Mouse (Mus musculus) kidney, postnatal 0 days (tissue): ENCODE measurements around the gene Wasf3. TPM values are rescaled to one million over a fixed set of nuclear protein-coding genes. Genes with fewer than 3 reads are reported as not detected.

Experiments used
- ATAC-seq: fragments of 200-750 bp; cut with Nextera tagmentation; replicated peaks from 2 replicates; pipeline ENCODE4 v1.8.0; 2017; ENCODE audit warnings: low read depth, moderate number of reproducible peaks, moderate TSS enrichment, moderate library complexity; ENCODE audit not compliant: low FRiP score
- DNase-seq: peaks from one replicate; pipeline ENCODE4 v3.0.0-alpha.2; 2016; ENCODE audit warnings: low spot score
- H3K27ac ChIP-seq: fragments of 300-500 bp; sonication (generic); 2 replicates; pipeline ENCODE4 v1.5.1; 2014; ENCODE audit warnings: mild to moderate bottlenecking
- H3K27me3 ChIP-seq: fragments of 300-500 bp; sonication (generic); 2 replicates; pipeline ENCODE4 v1.6.1; 2014; ENCODE audit warnings: low read length, mixed read lengths; ENCODE audit not compliant: insufficient read depth
- H3K36me3 ChIP-seq: fragments of 300-500 bp; sonication (generic); 2 replicates; pipeline ENCODE4 v1.6.1; 2014; ENCODE audit warnings: low read length, mixed read lengths; ENCODE audit not compliant: insufficient read depth
- H3K4me1 ChIP-seq: fragments of 300-500 bp; sonication (generic); replicated peaks from 2 replicates; pipeline ENCODE4 v1.6.1; 2014; ENCODE audit warnings: antibody characterized with exemption, low read length, mixed read lengths; ENCODE audit not compliant: insufficient read depth
- H3K4me2 ChIP-seq: fragments of 300-500 bp; sonication (generic); 2 replicates; pipeline ENCODE4 v1.6.1; 2014; ENCODE audit warnings: mild to moderate bottlenecking, low read length, moderate library complexity, mixed read lengths
- H3K4me3 ChIP-seq: fragments of 300-500 bp; sonication (generic); replicated peaks from 2 replicates; pipeline ENCODE4 v1.5.1; 2014; ENCODE audit warnings: low read depth, low read length
- H3K9ac ChIP-seq: fragments of 300-500 bp; sonication (generic); 2 replicates; pipeline ENCODE4 v1.6.1; 2014; ENCODE audit warnings: low read depth, low read length
- H3K9me3 ChIP-seq: fragments of 300-500 bp; sonication (generic); replicated peaks from 2 replicates; pipeline ENCODE4 v1.6.1; 2016; ENCODE audit warnings: low read length, inconsistent platforms, mixed read lengths
- CTCF ChIP-seq: IDR thresholded peaks from 2 replicates; pipeline ENCODE4 v1.5.1; 2016; ENCODE audit warnings: antibody characterized with exemption, low read depth, mild to moderate bottlenecking, moderate library complexity
- WGBS: fragments of 180-500 bp; shearing (Covaris S2); extraction: QIAGEN DNeasy Blood & Tissue Kit; methylation state at CpG from one replicate; pipeline ENCODE4 v1.1.7; 2014; 5-methylcytosine and 5-hydroxymethylcytosine counted together
- polyA plus RNA-seq: library from polyadenylated mRNA; unstranded; fragments of >200 nt; fragmentation: Nextera tagmentation; extraction: Ambion mirVana; gene quantifications from 2 replicates; pipeline ENCODE4 v1.2.1, GENCODE M21; 2015

Wasf3 gene
- polyA plus RNA-seq, 1 experiment from 2014 or later, result 2.0 TPM

GRCm38 (mm10) chr5:146416331-146417110, 31.7 kb downstream of the Wasf3 start:
- H3K9ac ChIP-seq, result no peak overlapping the region
- 28% methylated on average over 20 of the region's 20 CpGs for WGBS
- 0 out of 2 replicates have a peak, but pooled peaks cover 4% of the 10 kb centered on the region for H3K4me1 ChIP-seq
- ATAC-seq (no peak), DNase-seq (peak; percentile 18)
- no peaks in the 10 kb centered on the region for H3K36me3 ChIP-seq
- no peak overlapping the region for H3K4me3 ChIP-seq
- TF ChIP-seq CTCF, result no peak
- no peaks in the 10 kb centered on the region for H3K9me3 ChIP-seq
- no peak overlapping the region for H3K27ac ChIP-seq
- H3K4me2 ChIP-seq, result no peak overlapping the region
- H3K27me3 ChIP-seq, result no peaks in the 10 kb centered on the region

DNA sequence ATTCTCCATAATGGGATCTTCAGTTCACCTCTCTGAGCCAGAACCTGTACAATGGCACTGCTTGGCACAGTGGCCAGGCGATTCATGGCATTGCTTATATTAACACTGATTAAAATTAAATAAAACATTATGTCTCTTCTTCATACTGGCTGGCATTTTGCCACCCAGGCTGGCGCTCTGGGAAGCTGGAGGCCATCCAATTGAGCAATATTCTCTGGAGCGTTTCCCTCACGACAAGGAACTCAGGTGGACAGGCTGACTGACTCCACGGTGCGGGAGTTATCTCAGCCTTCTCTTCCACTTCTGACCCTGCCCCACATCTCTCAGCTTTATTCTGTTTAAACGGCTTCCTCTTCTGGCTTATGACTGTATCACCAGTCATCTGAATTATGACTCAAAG, 33.3 kb downstream of the Wasf3 start:
- Histone ChIP-seq H3K36me3 (no peaks in the 10 kb centered on the region), H3K9ac (no peak overlapping the region), H3K27me3 (no peaks in the 10 kb centered on the region), H3K27ac (no peak overlapping the region), H3K4me2 (no peak overlapping the region), H3K4me3 (no peak overlapping the region), H3K4me1 (0 out of 2 replicates have a peak, but pooled peaks cover 4% of the 10 kb centered on the region), H3K9me3 (no peaks in the 10 kb centered on the region)
- WGBS, result 71% methylated on average over 7 of the region's 7 CpGs
- ATAC-seq (no peak), DNase-seq (no peak)
- no peak for TF ChIP-seq CTCF

DNA sequence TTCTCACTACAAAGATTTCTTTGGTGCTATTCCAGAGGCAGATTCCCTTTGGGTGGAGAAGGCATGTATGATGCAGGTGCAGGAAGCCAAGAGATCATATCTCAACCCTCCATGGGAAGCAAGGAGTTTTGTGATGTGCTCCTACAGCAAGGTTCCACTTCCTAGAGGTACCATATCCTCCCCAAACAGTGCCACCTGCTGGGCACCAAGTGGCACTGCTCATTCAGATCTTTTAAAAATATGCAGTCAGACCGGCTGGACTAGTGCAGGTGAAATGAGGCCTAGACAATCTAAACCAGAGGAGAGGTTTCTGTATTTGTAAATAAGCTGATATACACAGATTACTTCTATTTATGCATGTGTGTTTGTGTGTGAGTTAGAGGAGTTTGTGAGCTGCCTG, 35.3 kb downstream of the Wasf3 start:
- H3K27me3 ChIP-seq, result no peaks in the 10 kb centered on the region
- peak; percentile 83 for ATAC-seq
- peak; percentile 63 for DNase-seq
- H3K9ac ChIP-seq, result no peak overlapping the region
- H3K4me2 ChIP-seq, result no peak overlapping the region
- no peak overlapping the region for H3K4me3 ChIP-seq
- no peaks in the 10 kb centered on the region for H3K9me3 ChIP-seq
- 54% methylated on average over 1 of the region's 1 CpGs for WGBS
- H3K36me3 ChIP-seq, result no peaks in the 10 kb centered on the region
- H3K4me1 ChIP-seq, result 0 out of 2 replicates have a peak, but pooled peaks cover 4% of the 10 kb centered on the region
- peak; percentile 83 for TF ChIP-seq CTCF
- no peak overlapping the region for H3K27ac ChIP-seq

DNA sequence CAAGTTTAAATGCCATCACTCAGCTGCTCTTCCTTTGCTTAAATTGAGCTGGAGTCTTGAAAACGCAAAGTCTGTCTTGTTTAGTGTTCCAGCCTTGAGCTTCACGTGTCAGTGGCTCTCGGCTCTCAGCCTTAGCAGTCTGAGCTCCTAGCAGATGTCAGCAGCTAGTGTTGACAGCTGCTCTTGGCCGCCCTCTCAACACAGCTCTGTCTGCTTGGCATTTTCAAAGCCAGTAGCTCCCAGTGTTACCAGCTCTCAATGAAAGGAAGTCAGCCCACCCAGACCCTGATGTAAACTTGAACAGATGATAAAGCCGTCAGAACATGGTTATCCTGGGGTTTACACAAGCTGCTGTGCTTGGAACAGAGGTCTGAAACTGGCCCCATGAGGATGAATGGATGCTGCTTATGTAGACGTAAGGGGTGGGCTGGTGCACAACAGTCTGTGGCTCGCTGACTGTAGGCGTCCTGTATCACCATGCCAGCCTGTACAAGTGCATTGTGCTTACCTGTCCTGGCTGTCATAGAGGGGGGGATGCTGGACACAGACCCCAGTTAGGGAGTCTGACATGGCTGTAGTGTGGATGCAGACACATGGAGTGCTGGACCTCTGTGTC, 40.0 kb downstream of the Wasf3 start:
- no peak overlapping the region for H3K4me3 ChIP-seq
- DNase-seq, result no peak
- H3K9ac ChIP-seq, result no peak overlapping the region
- WGBS, result 71% methylated on average over 8 of the region's 8 CpGs
- no peak overlapping the region for H3K27ac ChIP-seq
- H3K4me2 ChIP-seq, result no peak overlapping the region
- H3K36me3 ChIP-seq, result no peaks in the 10 kb centered on the region
- no peaks in the 10 kb centered on the region for H3K27me3 ChIP-seq
- H3K4me1 ChIP-seq, result no peaks in the 10 kb centered on the region
- no peak for TF ChIP-seq CTCF
- ATAC-seq, result no peak
- H3K9me3 ChIP-seq, result no peaks in the 10 kb centered on the region

- H3K4me2 ChIP-seq, result no peak overlapping the region
- DNase-seq (no peak), ATAC-seq (no peak)
- no peaks in the 10 kb centered on the region for H3K9me3 ChIP-seq
- no peak overlapping the region for H3K27ac ChIP-seq
- no peak overlapping the region for H3K4me3 ChIP-seq
- no peaks in the 10 kb centered on the region for H3K4me1 ChIP-seq
- no peaks in the 10 kb centered on the region for H3K36me3 ChIP-seq
- WGBS, result 89% methylated on average over 4 of the region's 4 CpGs
- no peak for TF ChIP-seq CTCF
- no peak overlapping the region for H3K9ac ChIP-seq
- H3K27me3 ChIP-seq, result no peaks in the 10 kb centered on the region
These were observed 40.9 kb downstream of the Wasf3 start for GRCm38 (mm10) chr5:146425656-146426055.

GRCm38 (mm10) chr5:146428109-146428508, 43.3 kb downstream of the Wasf3 start:
- no peaks in the 10 kb centered on the region for H3K4me1 ChIP-seq
- H3K9ac ChIP-seq, result no peak overlapping the region
- H3K27me3 ChIP-seq, result no peaks in the 10 kb centered on the region
- no peak overlapping the region for H3K4me2 ChIP-seq
- no peak for TF ChIP-seq CTCF
- no peak for DNase-seq
- WGBS, result 68% methylated on average over 4 of the region's 4 CpGs
- no peak for ATAC-seq
- H3K27ac ChIP-seq, result no peak overlapping the region
- no peak overlapping the region for H3K4me3 ChIP-seq
- no peaks in the 10 kb centered on the region for H3K9me3 ChIP-seq
- no peaks in the 10 kb centered on the region for H3K36me3 ChIP-seq
